Mouse (Mus musculus): Measurements from ENCODE around the gene Fbxl20.
"Not testable (repeated sequence)": the region's sequence is repeated elsewhere in the genome, so short reads cannot be mapped to it uniquely, and the experiment has no call there.

The Fbxl20 gene

GRCm38 (mm10) chr11:98149786-98150624 lies at the start of gene Fbxl20:
TSS of gene Fbxl20 (minus strand) at chr11:98150403.
- DNase-seq (ENCODE audit: low read depth), result peak; percentile 90

GRCm38 (mm10) chr11:98192901-98193805 lies 43.0 kb upstream of the Fbxl20 start, which contains the start of gene Med1:
TSS of gene Med1 (minus strand) at chr11:98193293.
- peak; percentile 97 for DNase-seq (ENCODE audit: low read depth)

DNA sequence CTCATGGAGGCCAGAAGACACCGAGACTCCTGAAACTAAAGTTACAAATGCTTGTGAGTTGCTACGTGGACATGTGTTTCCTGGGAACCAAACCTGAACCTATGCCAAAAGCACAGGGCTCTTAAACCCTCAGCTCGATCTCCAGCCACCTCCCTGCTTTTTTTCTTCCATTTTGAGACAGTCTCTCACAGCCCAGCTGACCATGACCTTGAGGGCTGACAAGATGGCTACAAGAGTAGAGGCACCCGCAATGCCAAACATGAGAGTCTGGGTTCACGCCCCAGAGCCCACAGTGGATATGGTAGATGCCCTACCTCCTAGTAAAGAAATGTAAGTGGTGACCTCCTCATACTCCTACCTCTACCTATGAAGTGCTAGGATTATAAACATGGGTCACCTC lies 40.6 kb upstream of the Fbxl20 start:
- no peak for DNase-seq (ENCODE audit: low read depth)

- DNase-seq (ENCODE audit: low read depth), result no peak
Measured at GRCm38 (mm10) chr11:98187640-98188395, 37.6 kb upstream of the Fbxl20 start.

DNA sequence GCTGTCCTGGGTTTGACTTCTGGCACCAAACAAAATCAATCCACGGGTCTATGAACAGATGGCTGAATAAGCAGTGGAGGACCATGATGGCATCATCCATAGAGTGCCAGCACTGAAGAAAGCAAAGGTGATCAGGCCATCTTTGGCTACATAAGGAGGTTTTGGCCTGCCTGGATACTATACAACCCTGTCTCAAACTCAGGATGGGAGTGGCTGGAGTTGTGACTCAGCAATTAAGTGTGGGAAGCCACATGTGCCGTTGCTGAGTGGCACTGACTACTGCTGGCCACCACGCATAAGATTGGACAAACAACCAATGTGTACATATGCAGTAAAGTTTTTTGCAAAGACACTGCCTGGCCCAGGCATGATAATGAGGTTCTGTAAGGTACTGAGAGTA lies 31.9 kb upstream of the Fbxl20 start:
- DNase-seq (ENCODE audit: low read depth), result not testable (repeated sequence)

- no peak for DNase-seq (ENCODE audit: low read depth)
Measured at GRCm38 (mm10) chr11:98168400-98168799, 18.2 kb upstream of the Fbxl20 start.

DNA sequence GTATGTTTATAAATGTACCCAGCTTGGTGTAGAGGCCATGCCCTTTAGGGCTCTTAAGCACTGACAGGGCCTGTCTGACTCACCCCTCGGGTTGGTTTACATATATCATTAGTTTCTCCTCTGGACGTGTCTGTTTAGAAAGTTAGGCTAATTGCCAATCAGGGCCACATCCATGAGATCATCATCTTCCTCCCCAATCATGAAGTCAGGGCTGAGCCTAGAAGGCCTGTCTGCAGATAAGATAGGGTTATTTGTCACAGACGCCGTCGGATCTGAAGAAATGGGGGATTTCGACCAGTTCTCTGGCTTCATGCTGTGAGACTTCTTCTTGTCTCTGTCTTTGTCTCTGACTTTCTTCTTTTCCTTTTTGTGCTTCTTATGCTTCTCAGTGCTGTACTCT lies 4.9 kb upstream of the Fbxl20 start:
- DNase-seq (ENCODE audit: low read depth), result no peak

GRCm38 (mm10) chr11:98150625-98151156 lies 488 bp upstream of the Fbxl20 start:
- DNase-seq (ENCODE audit: low read depth), result no peak

DNA sequence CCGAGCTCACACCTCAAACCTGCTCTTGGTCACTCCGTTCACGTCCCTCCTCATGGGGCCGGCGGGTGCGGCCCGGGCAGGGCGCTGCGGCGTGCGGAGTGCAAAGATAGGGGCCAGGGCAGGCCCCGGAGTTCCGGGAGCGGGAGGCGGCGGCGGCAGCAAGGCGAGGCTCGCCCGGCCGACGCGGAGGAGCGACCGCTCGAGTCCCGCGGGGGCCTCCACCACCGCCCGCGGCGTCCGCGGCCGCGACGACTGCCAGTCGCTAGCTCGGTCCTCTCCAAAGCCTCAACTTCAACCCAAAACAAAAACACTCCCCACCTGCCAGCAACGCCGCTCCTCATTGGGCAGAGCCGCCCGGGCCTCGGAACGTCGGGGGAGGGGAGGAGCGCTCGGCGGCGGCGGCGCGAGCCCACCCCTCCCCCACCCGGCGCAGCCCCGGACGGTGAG lies 876 bp downstream of the Fbxl20 start:
- DNase-seq (ENCODE audit: low read depth), result peak; percentile 93

DNA sequence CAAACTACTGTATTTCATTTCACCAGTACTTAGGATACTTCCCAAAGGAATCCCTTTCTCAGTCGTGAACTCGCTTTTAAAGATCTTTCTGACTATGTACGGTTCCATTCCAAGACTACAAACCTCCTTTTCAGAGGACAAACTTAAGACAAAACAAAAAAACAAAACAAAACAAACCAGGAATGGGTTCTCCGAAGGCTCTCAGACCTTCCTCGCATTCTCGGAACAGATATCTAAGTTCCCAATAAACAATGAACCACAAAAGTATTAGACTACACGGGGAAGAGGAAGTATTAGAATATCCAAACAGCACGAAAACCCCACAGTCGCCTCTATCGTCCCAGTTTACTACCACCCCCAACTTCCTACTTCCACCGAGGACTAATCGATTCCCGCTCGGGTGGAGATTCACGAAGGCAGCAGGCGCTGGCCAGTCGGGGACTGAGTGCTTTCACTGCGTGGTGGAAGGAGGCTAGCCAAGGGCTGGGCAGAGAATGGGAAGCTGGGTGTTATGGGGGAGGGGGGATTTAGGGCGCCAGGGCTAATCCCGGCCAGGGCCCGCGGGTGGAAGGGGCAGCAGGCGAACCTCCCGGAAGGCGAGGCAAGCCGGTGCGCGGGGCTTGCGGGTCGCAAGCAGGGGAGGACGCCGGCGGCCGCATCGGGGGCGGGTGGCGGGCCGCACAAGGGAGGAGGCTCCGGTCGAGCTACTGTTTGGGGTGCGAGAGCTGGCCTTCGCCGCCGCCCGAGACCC lies 1.5 kb downstream of the Fbxl20 start:
- DNase-seq (ENCODE audit: low read depth), result peak; percentile 21

DNA sequence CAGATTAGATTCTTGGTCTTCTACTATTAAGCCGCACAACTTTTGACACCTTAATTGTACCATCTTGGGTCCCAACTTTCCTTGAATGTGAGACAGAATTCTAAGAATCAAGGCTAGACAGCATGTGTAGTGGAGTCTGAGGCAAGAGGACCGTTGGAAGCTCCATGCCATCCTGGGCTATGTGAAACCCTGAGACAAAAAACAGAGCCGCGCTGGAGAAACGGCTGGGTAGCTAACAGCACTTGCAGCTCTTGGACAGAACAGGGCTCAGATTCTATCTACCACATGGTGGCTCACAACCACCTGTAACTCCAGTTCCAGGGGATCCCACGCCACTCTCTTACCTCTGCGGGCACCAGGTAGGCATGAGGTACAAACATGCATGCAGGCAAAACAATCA lies 4.3 kb downstream of the Fbxl20 start:
- DNase-seq (ENCODE audit: low read depth), result no peak

- DNase-seq (ENCODE audit: low read depth), result peak; percentile 41
Measured at GRCm38 (mm10) chr11:98142545-98142944, 7.7 kb downstream of the Fbxl20 start.

GRCm38 (mm10) chr11:98138894-98139293 lies 11.3 kb downstream of the Fbxl20 start:
- DNase-seq (ENCODE audit: low read depth), result no peak

GRCm38 (mm10) chr11:98137836-98138235 lies 12.4 kb downstream of the Fbxl20 start:
- no peak for DNase-seq (ENCODE audit: low read depth)

GRCm38 (mm10) chr11:98134951-98135350 lies 15.3 kb downstream of the Fbxl20 start:
- DNase-seq (ENCODE audit: low read depth), result no peak

DNA sequence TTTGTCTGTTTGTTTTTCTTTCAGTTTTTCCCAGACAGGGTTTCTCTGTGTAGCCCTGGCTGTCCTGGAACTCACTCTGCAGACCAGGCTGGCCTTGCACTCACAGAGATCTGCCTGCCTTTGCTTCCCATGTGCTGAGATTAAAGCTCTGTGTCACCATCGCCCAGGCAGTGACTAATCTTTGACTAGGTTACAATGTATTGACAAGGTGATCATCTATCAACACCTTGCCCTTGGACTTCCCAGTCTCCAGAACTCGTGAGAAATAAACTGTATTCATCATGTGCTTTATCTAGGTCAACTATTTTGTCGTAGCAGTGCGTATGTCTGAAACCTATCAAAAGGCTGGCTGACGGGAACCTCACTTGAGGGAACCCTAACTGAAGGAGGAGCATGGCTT lies 26.8 kb downstream of the Fbxl20 start:
- no peak for DNase-seq (ENCODE audit: low read depth)

DNA sequence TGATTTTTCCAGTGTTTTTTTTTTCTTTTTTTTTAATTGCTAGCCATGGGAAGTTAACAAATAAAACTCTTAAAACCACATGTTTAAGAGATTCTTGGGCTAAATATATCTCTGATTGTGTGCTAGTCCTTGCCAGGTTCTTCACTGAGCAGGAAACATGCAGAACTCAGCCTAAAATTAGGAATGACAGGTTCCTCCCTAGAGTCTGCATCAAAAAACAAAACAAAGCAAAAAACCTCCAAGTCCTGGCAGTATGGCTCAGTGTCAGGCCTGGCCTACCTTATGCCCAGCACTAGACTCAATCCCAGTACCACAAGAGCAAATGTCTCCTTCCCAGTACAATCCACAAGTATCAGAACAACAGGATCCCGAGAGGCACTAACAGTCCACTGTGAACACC lies 35.8 kb downstream of the Fbxl20 start:
- DNase-seq (ENCODE audit: low read depth), result no peak

- DNase-seq (ENCODE audit: low read depth), result no peak
Measured at GRCm38 (mm10) chr11:98113504-98113903, 36.7 kb downstream of the Fbxl20 start.

GRCm38 (mm10) chr11:98109706-98110105 lies 40.5 kb downstream of the Fbxl20 start:
- DNase-seq (ENCODE audit: low read depth), result no peak

- DNase-seq (ENCODE audit: low read depth), result no peak
Measured at GRCm38 (mm10) chr11:98101332-98101731, 48.9 kb downstream of the Fbxl20 start.

DNA sequence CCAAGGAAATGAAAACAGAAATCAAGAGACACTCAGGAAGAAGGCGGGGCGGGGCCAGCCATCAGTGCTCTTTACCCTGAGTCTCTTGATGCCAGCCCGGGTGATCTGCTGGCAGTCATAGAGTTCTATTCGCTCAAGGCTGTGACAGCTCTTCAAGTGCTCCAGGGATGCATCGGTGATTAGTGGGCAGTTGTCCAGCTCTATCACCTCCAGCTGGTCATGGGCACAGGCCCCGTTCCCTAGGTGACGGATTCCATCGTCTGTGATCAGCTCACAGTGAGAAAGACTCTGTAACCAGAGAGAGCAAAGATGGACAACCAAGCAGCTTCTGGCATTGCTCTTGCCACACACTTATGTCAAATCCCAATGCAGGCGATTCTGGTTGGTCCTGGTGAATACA lies 59.6 kb downstream of the Fbxl20 start:
- no peak for DNase-seq (ENCODE audit: low read depth)

Measured in naive thymus-derived CD4-positive, alpha-beta T cell, adult 2 months (primary cell).